Mouse (Mus musculus) testis, adult 2 months (tissue): Measurements from ENCODE around the gene Rbfox1.

Source experiments
- CTCF ChIP-seq: fragments of 200-500 bp; IDR thresholded peaks from 2 replicates; pipeline ENCODE4 v1.5.1; 2012; ENCODE audit warnings: low read depth, mild to moderate bottlenecking, inconsistent platforms, low read length, moderate library complexity; ENCODE audit not compliant: control insufficient read depth, insufficient read depth, insufficient replicate concordance
- POLR2A ChIP-seq: fragments of 200-500 bp; IDR thresholded peaks from 2 replicates; pipeline ENCODE4 v1.6.1; 2012; ENCODE audit warnings: low read depth, mild to moderate bottlenecking, inconsistent platforms, low read length, moderate library complexity; ENCODE audit not compliant: control insufficient read depth

GRCm38 (mm10) chr16:7447718-7448649 lies 1562.8 kb downstream of the Rbfox1 start:
- TF ChIP-seq CTCF = no peak
- TF ChIP-seq POLR2A = no peak
